25 mouse cellular contexts compared by ENCODE assay signal in the genomic region with DNA sequence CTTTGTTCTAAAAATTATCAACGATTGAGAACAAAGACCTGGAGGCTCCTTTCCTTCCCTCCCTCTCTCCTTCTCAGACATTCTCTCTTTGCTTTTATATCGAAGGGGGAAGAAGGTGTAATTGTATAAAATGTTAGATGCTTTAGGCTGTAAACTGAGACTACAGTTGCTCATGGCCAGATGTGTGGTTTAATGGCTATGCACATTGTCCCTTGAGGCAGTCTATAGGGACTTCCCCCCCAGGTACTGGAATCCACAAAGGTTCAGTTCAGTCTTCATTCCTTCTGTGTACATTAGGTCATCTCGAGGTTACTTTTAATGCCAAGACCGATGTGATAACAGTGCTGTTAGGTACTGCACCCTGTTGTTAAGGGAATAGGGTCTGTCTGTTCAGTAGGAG.
DNase-seq lines count a peak whose midpoint lies in the region; ATAC-seq and TF ChIP-seq lines count a peak whose summit lies in the region.
"Had no signal": no experiment of that assay in that cellular context is flagged by ENCODE, and none has a peak within 500 bp of the region (broad histone marks: within the 10 kb centered on the region; RNA-seq: fewer than 3 reads in every experiment).

No protein-coding gene starts in this region.

- TF ChIP-seq POLR2A in lung, adult 2 months (IDR thresholded peaks at IDR 0.05; ENCODE audit: borderline replicate concordance, extremely low read depth, low read depth, low read length) = no peak

- H3K9me3 ChIP-seq in embryonic facial prominence, embryonic 12.5 days = no peaks in the 10 kb centered on the region
- no peaks in the 10 kb centered on the region for H3K9me3 ChIP-seq in embryonic facial prominence, embryonic 10.5 days
- H3K9me3 ChIP-seq in lung, postnatal 0 days (ENCODE audit: low read length) = no peaks in the 10 kb centered on the region
- H3K9me3 ChIP-seq: embryonic facial prominence, embryonic 13.5 days; forebrain, embryonic 12.5 days; forebrain, embryonic 15.5 days; heart, embryonic 13.5 days had no signal

- TF ChIP-seq EP300 in lung, postnatal 0 days (IDR thresholded peaks at IDR 0.05) = no peak

- H3K4me2 ChIP-seq in embryonic facial prominence, embryonic 12.5 days (replicated peaks) = no peak overlapping the region
- no peak overlapping the region for H3K4me2 ChIP-seq in lung, postnatal 0 days (replicated peaks; ENCODE audit: low read depth, low read length)
- H3K4me2 ChIP-seq: embryonic facial prominence, embryonic 13.5 days; forebrain, embryonic 12.5 days; forebrain, embryonic 15.5 days; heart, embryonic 13.5 days; hindbrain, embryonic 14.5 days had no signal

- peaks cover 29% of the 10 kb centered on the region for H3K4me1 ChIP-seq in embryonic facial prominence, embryonic 12.5 days
- H3K4me1 ChIP-seq in embryonic facial prominence, embryonic 10.5 days = peaks cover 27% of the 10 kb centered on the region
- H3K4me1 ChIP-seq in lung, postnatal 0 days (ENCODE audit: insufficient read depth, low read depth, low read length) = peaks cover 9% of the 10 kb centered on the region; the same call in 1 of the 2 replicates
- peaks cover 24% of the 10 kb centered on the region for H3K4me1 ChIP-seq in lung, adult 2 months (ENCODE audit: control insufficient read depth, insufficient read depth, low read length)
- H3K4me1 ChIP-seq: forebrain, embryonic 12.5 days had no signal

- H3K27ac ChIP-seq in embryonic facial prominence, embryonic 12.5 days = 0 out of 2 replicates have a peak overlapping the region, but pooled peaks have one; percentile 9
- H3K27ac ChIP-seq in embryonic facial prominence, embryonic 10.5 days (replicated peaks) = no peak overlapping the region
- peak overlapping the region; percentile 54 for H3K27ac ChIP-seq in lung, postnatal 0 days (ENCODE audit: low read length)
- H3K27ac ChIP-seq: embryonic facial prominence, embryonic 13.5 days; forebrain, embryonic 12.5 days; forebrain, embryonic 15.5 days; heart, embryonic 13.5 days; hindbrain, embryonic 14.5 days; hindbrain, postnatal 0 days had no signal

- H3K9ac ChIP-seq in embryonic facial prominence, embryonic 12.5 days = no peak overlapping the region
- H3K9ac ChIP-seq in lung, postnatal 0 days (replicated peaks; ENCODE audit: low read depth) = no peak overlapping the region
- H3K9ac ChIP-seq: embryonic facial prominence, embryonic 13.5 days; forebrain, embryonic 12.5 days; forebrain, embryonic 15.5 days; heart, embryonic 13.5 days; hindbrain, embryonic 14.5 days had no signal

- WGBS in embryonic facial prominence, embryonic 12.5 days = 71% methylated on average over 4 of the region's 4 CpGs
- 87% methylated on average over 4 of the region's 4 CpGs for WGBS in embryonic facial prominence, embryonic 10.5 days
- WGBS in lung, postnatal 0 days = 58% methylated on average over 4 of the region's 4 CpGs
- 60% methylated on average over 4 of the region's 4 CpGs for WGBS in lung, adult 2 months

- no peak for ATAC-seq in embryonic facial prominence, embryonic 12.5 days (ENCODE audit: insufficient number of reproducible peaks, insufficient read depth, low FRiP score, low TSS enrichment)
- ATAC-seq in lung, postnatal 0 days = no peak
- ATAC-seq in megakaryocyte-erythroid progenitor cell, adult 5-6 weeks (replicated peaks; ENCODE audit: low FRiP score, low TSS enrichment, poor library complexity, severe bottlenecking) = peak; percentile 38
- ATAC-seq: CD4-positive, CD25-positive, alpha-beta regulatory T cell, adult 4 months; forebrain, embryonic 15.5 days; hindbrain, postnatal 0 days; inflammation-experienced regulatory T-cells, adult 6 months; Patski had no signal

- DNase-seq in embryonic facial prominence, embryonic 10.5 days (ENCODE audit: low spot score) = no peak
- no peak for DNase-seq in lung, postnatal 0 days (ENCODE audit: low spot score)
- DNase-seq in lung, adult 2 months = no peak
- DNase-seq in layer of hippocampus, postnatal 14 days (ENCODE audit: low spot score in 2 of 2) = no peak
- no peak for DNase-seq in right cerebral cortex, postnatal 25 days
- DNase-seq: adrenal gland, postnatal 10 days; adrenal gland, postnatal 36 days; cerebellum, adult 18-20 months; cerebellum, adult 9-10 months; cerebellum, postnatal 14 days; gastrocnemius, postnatal 25 days; heart, postnatal 14 days; heart, postnatal 4 days had no signal

- peaks cover 14% of the 10 kb centered on the region; the same call in 1 of the 2 replicates for H3K36me3 ChIP-seq in embryonic facial prominence, embryonic 12.5 days
- peaks cover 75% of the 10 kb centered on the region for H3K36me3 ChIP-seq in embryonic facial prominence, embryonic 10.5 days (replicated peaks)
- peaks cover 5% of the 10 kb centered on the region; the same call in 1 of the 2 replicates for H3K36me3 ChIP-seq in lung, postnatal 0 days (ENCODE audit: insufficient read depth, low read length)

- no peaks in the 10 kb centered on the region for H3K27me3 ChIP-seq in embryonic facial prominence, embryonic 12.5 days
- no peaks in the 10 kb centered on the region for H3K27me3 ChIP-seq in embryonic facial prominence, embryonic 10.5 days (replicated peaks; ENCODE audit: low read depth, poor library complexity, severe bottlenecking)
- no peaks in the 10 kb centered on the region for H3K27me3 ChIP-seq in lung, postnatal 0 days (replicated peaks; ENCODE audit: insufficient read depth, low read length)
- H3K27me3 ChIP-seq: embryonic facial prominence, embryonic 13.5 days; forebrain, embryonic 12.5 days; forebrain, embryonic 15.5 days; heart, embryonic 13.5 days; Patski had no signal

- no peak for TF ChIP-seq CTCF in lung, postnatal 0 days (IDR thresholded peaks at IDR 0.05)
- TF ChIP-seq CTCF in lung, adult 2 months (IDR thresholded peaks at IDR 0.05; ENCODE audit: insufficient read depth, low read length) = no peak

- no peak overlapping the region for H3K4me3 ChIP-seq in embryonic facial prominence, embryonic 12.5 days
- H3K4me3 ChIP-seq in embryonic facial prominence, embryonic 10.5 days = no peak overlapping the region
- H3K4me3 ChIP-seq in lung, postnatal 0 days (ENCODE audit: low read depth, low read length) = no peak overlapping the region
- no peak overlapping the region for H3K4me3 ChIP-seq in lung, adult 2 months (replicated peaks; ENCODE audit: extremely low read depth, low read depth, low read length)
- H3K4me3 ChIP-seq: embryonic facial prominence, embryonic 13.5 days; erythroblast, embryonic 14.5 days; forebrain, embryonic 12.5 days; forebrain, embryonic 15.5 days; heart, embryonic 13.5 days had no signal
